Mouse (Mus musculus) heart, embryonic 11.5 days (tissue): ENCODE measurements around the gene Gm45015. TPM values are rescaled to one million over a fixed set of nuclear protein-coding genes. Genes with fewer than 3 reads are reported as not detected.

Experiments
- ATAC-seq: fragments of 200-750 bp; cut with Nextera tagmentation; replicated peaks from 2 replicates; pipeline ENCODE4 v1.8.0; 2017; ENCODE audit warnings: moderate library complexity; ENCODE audit not compliant: insufficient number of reproducible peaks, low FRiP score, low TSS enrichment
- H3K27ac ChIP-seq: fragments of 300-500 bp; sonication (generic); 2 replicates; pipeline ENCODE4 v1.5.1; 2014; ENCODE audit warnings: mild to moderate bottlenecking, low read depth, low read length
- H3K27me3 ChIP-seq: fragments of 300-500 bp; sonication (generic); 2 replicates; pipeline ENCODE4 v1.6.1; 2014; ENCODE audit warnings: mild to moderate bottlenecking, low read length, mixed read lengths; ENCODE audit not compliant: control insufficient read depth, insufficient read depth
- H3K36me3 ChIP-seq: fragments of 300-500 bp; sonication (generic); 2 replicates; pipeline ENCODE4 v1.6.1; 2014; ENCODE audit warnings: mild to moderate bottlenecking, low read length, moderate library complexity, mixed read lengths; ENCODE audit not compliant: control insufficient read depth, insufficient read depth
- H3K4me1 ChIP-seq: fragments of 300-500 bp; sonication (generic); 2 replicates; pipeline ENCODE4 v1.6.1; 2014; ENCODE audit warnings: low read length; ENCODE audit not compliant: control insufficient read depth, insufficient read depth
- H3K4me2 ChIP-seq: fragments of 300-500 bp; sonication (generic); 2 replicates; pipeline ENCODE4 v1.6.1; 2014; ENCODE audit warnings: mild to moderate bottlenecking, moderate library complexity
- H3K4me3 ChIP-seq: fragments of 300-500 bp; sonication (generic); 2 replicates; pipeline ENCODE4 v1.5.1; 2014; ENCODE audit warnings: low read depth, low read length
- H3K9ac ChIP-seq: fragments of 300-500 bp; sonication (generic); 2 replicates; pipeline ENCODE4 v1.6.1; 2014; ENCODE audit warnings: mild to moderate bottlenecking, low read depth, low read length, moderate library complexity
- H3K9me3 ChIP-seq: fragments of 300-500 bp; sonication (generic); replicated peaks from 2 replicates; pipeline ENCODE4 v1.6.1; 2016; ENCODE audit warnings: low read length; ENCODE audit not compliant: control insufficient read depth
- WGBS: fragments of 180-500 bp; shearing (Covaris S2); extraction: QIAGEN DNeasy Blood & Tissue Kit; methylation state at CpG from one replicate; pipeline ENCODE4 v1.1.7; 2014; ENCODE audit not compliant: insufficient replicate concordance; 5-methylcytosine and 5-hydroxymethylcytosine counted together
- polyA plus RNA-seq: library from polyadenylated mRNA; unstranded; fragments of >200 nt; fragmentation: Nextera tagmentation; extraction: Ambion mirVana; gene quantifications from 2 replicates; pipeline ENCODE4 v1.2.1, GENCODE M21; 2014

Gene Gm45015
- polyA plus RNA-seq = not detected in 2 replicates

DNA sequence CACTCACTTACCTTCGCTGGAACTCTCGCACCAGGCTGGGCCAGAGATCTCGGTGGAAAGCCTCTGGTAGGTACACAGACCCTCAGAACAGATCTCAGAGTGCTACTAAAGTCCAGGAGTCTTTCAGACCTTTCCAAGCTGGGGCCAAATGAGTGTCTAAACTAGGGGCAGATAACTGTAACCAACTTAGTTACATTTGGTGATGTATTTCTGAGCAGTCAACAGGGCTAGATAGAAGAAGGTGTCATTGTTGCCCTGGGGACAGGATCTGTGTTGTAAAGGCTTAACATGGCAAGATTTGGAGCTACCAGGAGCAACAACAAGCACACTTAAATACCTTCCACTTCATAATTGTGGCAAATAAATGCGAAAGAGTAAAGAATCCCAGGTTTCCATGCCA lies at the start of gene Gm45015:
Gene Gm45015, minus strand, starts transcription at position 101 of the 400 bp plus-strand sequence.
- Histone ChIP-seq H3K36me3 (no peaks in the 10 kb centered on the region), H3K4me3 (no peak within 1 kb of the TSS), H3K27me3 (no peaks in the 10 kb centered on the region), H3K9me3 (no peaks in the 10 kb centered on the region), H3K4me1 (no peaks in the 10 kb centered on the region), H3K9ac (no peak within 1 kb of the TSS), H3K4me2 (no peak within 1 kb of the TSS), H3K27ac (no peak within 1 kb of the TSS)
- WGBS = 70% methylated on average over 4 of the region's 4 CpGs
- no peak for ATAC-seq

DNA sequence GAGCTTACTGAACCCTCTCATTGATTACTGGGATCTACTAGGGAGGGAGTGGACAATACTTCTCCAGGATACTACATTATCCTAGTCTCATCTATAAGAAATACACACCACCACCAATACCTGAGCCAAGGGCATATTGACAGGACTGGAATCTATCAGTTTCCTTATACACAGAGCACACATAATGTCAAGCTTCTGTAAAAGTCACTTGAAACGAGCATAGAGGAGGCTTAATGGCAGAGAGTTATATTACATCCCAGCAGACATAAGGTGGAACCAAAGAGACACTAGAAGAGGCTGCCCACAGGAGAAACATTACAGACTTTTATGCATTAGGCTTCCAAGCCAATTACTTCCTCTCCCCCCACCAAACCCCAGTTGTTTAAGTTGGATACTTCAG lies 48.3 kb upstream of the Gm45015 start:
- H3K4me2 ChIP-seq = no peak overlapping the region
- H3K27ac ChIP-seq = no peak overlapping the region
- H3K4me1 ChIP-seq = no peaks in the 10 kb centered on the region
- H3K9ac ChIP-seq = no peak overlapping the region
- 0 out of 2 replicates have a peak, but pooled peaks cover 2% of the 10 kb centered on the region for H3K27me3 ChIP-seq
- no peaks in the 10 kb centered on the region for H3K9me3 ChIP-seq
- no peak for ATAC-seq
- no peak overlapping the region for H3K4me3 ChIP-seq
- 33% methylated on average over 1 of the region's 1 CpGs for whole genome bisulfite sequencing
- no peaks in the 10 kb centered on the region for H3K36me3 ChIP-seq

DNA sequence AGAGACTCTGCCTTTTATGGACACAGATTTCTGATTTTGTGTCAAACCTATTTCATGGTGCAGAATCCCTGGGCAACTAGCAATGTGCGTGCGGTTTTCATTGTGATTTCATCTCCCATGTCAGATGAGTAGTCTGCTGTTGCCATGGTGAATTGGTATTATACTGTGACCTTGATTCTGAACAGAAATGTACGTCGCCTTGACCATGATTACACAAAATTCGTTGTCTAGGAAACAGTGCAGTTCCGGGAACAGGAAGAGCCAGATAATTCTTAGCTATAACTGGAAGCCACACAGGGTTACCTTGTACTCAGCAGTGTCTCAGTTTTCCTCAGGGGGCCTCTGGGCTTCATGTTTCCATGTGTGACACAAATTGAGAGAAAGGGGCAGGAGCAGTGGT lies 47.8 kb upstream of the Gm45015 start:
- H3K27ac ChIP-seq = no peak overlapping the region
- H3K36me3 ChIP-seq = no peaks in the 10 kb centered on the region
- H3K4me2 ChIP-seq = no peak overlapping the region
- no peak for ATAC-seq
- no peak overlapping the region for H3K9ac ChIP-seq
- no peaks in the 10 kb centered on the region for H3K4me1 ChIP-seq
- 0 out of 2 replicates have a peak, but pooled peaks cover 2% of the 10 kb centered on the region for H3K27me3 ChIP-seq
- WGBS = 70% methylated on average over 6 of the region's 6 CpGs
- no peaks in the 10 kb centered on the region for H3K9me3 ChIP-seq
- H3K4me3 ChIP-seq = no peak overlapping the region

DNA sequence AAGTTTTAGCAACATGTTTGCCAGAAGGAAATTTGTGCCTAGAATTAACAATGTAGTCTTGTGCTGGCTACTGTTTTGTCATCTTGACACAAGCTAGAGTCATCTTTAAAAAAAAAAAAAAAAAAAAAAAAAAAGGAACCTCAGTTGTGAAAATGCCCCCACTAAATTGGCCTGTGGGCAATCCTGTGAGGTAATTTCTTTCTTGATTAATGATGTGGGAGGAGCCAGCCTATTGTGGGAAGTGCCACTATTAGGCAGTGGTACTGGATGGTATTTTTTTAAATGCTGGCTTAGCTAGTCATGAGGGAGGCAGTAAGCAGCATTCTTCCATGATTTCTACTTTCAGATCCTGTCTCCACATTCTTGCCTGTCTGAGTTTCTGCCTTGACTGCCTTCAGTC lies 26.7 kb upstream of the Gm45015 start:
- Histone ChIP-seq H3K27me3 (no peaks in the 10 kb centered on the region), H3K9me3 (no peaks in the 10 kb centered on the region), H3K4me2 (no peak overlapping the region), H3K4me1 (no peaks in the 10 kb centered on the region), H3K9ac (no peak overlapping the region), H3K27ac (no peak overlapping the region), H3K4me3 (no peak overlapping the region), H3K36me3 (no peaks in the 10 kb centered on the region)
- no peak for ATAC-seq

DNA sequence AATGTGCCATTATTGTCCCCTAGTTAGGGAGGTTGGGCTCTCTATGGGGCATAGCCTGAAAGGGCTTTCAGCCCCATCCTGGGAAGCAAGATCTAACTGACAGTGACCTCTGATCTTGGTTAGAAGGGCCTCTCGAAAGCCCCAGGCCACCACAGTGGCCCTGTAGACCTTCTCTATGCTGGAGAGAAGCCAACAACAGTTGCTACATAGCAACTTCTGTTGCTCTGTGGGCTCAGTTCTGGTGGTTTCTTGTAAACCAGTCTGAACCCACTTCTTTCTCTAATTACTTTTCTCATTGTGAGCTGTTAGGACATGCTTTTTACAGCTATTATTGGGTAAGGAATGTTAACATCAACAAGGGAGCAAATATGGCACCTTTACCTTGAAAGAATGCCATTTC lies 20.1 kb upstream of the Gm45015 start:
- 67% methylated on average over 1 of the region's 1 CpGs for WGBS

DNA sequence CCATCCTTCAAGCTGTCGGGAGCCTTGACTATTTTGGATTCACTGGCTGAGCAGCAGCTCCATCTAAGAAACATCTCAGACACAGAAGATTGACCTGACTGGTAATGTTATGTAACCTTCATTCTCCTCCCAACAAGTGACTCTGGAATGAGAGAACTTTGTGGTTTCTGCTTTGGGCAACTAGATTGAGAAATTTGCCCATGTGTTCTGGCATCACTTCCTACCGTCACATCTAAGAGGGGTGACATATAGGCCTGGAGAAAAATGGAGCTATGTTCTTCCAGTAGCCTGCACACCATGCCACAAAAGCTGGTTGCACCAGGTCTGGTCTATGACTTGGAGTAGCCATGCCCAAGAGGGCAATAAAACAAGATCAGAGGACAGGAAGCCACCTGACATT lies 19.5 kb upstream of the Gm45015 start:
- 89% methylated on average over 2 of the region's 2 CpGs for WGBS
- Histone ChIP-seq H3K27ac (no peak overlapping the region), H3K4me1 (no peaks in the 10 kb centered on the region), H3K9ac (no peak overlapping the region), H3K4me3 (no peak overlapping the region), H3K4me2 (no peak overlapping the region), H3K9me3 (no peaks in the 10 kb centered on the region), H3K36me3 (peaks cover 13% of the 10 kb centered on the region), H3K27me3 (no peaks in the 10 kb centered on the region)
- ATAC-seq = no peak

More for the DNA sequence above, 20.1 kb upstream of the Gm45015 start:
- Histone ChIP-seq H3K4me3 (no peak overlapping the region), H3K36me3 (peaks cover 13% of the 10 kb centered on the region), H3K4me1 (no peaks in the 10 kb centered on the region), H3K9me3 (no peaks in the 10 kb centered on the region), H3K4me2 (no peak overlapping the region), H3K27me3 (no peaks in the 10 kb centered on the region), H3K27ac (no peak overlapping the region), H3K9ac (no peak overlapping the region)
- no peak for ATAC-seq

DNA sequence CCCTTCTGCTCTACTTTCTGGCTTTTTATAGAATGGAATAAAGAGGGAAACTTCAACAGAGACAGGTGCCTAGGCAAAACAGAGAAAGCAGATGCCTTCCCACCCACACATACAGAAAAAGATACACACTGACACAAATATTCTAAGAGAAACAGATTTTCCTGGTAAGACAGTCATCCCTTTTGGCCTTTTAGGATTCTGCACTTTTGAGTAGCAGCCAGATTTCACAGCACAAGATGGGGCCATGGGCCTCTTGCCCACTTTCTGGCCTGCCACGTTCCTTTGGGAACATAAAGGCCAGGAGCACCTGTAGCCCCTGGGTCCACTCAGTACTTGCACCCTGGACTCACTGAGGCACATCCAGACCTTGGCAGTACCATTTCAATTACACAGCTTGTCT lies 7.7 kb upstream of the Gm45015 start:
- H3K9ac ChIP-seq = no peak overlapping the region
- ATAC-seq = no peak
- 70% methylated on average over 1 of the region's 1 CpGs for WGBS

DNA sequence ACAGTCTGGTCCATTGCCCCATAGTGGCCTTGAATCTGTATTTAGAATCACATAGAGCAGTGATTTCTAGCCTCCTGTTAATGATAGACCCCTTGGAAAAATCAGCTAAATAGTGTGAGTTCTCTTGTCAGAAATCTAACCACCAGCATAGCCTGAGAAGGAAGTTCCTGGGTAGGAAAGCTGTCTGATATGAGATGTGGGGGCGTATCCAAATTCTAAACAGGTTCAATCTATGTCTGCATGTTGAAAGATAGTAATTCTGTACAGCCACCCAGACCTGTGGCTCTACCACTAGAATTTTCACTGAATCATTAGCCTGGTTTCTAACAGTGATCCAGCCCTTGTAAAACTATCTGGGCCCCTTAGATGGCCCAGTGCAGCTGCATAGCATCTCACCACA lies 7.2 kb upstream of the Gm45015 start:
- 56% methylated on average over 1 of the region's 1 CpGs for WGBS
- Histone ChIP-seq H3K27me3 (peaks cover 4% of the 10 kb centered on the region; the same call in 1 of the 2 replicates), H3K4me1 (peaks cover 4% of the 10 kb centered on the region; the same call in 1 of the 2 replicates), H3K27ac (no peak overlapping the region), H3K9ac (no peak overlapping the region), H3K4me3 (0 out of 2 replicates have a peak overlapping the region, but pooled peaks have one; percentile 67), H3K36me3 (no peaks in the 10 kb centered on the region), H3K9me3 (no peaks in the 10 kb centered on the region), H3K4me2 (peak overlapping the region; percentile 63)
- ATAC-seq = no peak

More for the DNA sequence above, 7.7 kb upstream of the Gm45015 start:
- Histone ChIP-seq H3K27ac (no peak overlapping the region), H3K4me3 (no peak overlapping the region), H3K36me3 (no peaks in the 10 kb centered on the region), H3K9me3 (no peaks in the 10 kb centered on the region), H3K4me2 (no peak overlapping the region), H3K4me1 (peaks cover 4% of the 10 kb centered on the region; the same call in 1 of the 2 replicates), H3K27me3 (peaks cover 4% of the 10 kb centered on the region; the same call in 1 of the 2 replicates)
